Mouse (Mus musculus): ENCODE measurements at regions not wholly inside any gene's neighbourhood (a gene's known extent, or its start where the extent isn't known, plus 50 kb on each side); places are given as distances from the start of the nearest gene placed in this dataset.

GRCm38 (mm10) chr11:41193981-41194380 is 438.9 kb upstream of the Ccng1 start:
- TF ChIP-seq POLR2A (IDR thresholded peaks at IDR 0.05; ENCODE audit: low read depth, low read length), result no peak
- TF ChIP-seq CTCF (conservative IDR thresholded peaks at IDR 0.05; ENCODE audit: insufficient read depth, insufficient read length, low read depth, low read length), result no peak
